Mouse (Mus musculus): Measurements from ENCODE around the gene Serpinb1a.
A peak's percentile ranks its signal among the peaks of the same experiment; 100 is the strongest.

DNA sequence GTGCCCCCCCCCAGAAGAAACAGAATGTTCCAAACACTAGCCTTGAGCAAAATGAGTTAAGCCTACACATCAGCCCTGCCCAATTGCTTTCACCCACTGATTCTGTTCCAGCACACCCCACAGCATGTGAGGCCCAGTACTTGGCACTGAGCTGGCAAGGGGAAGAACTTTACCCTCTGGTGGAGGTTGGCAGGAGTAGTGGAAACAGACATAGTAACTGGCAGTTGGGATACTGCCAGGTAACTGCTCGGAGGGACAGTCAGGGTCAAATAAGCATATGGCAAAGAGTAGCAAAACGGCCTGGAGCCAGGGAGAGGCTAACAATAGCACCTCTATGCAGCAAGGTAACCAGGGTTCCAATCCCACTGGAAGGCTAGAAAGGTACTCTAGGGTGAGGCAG lies 56.4 kb downstream of the Serpinb1a start:
- TF ChIP-seq CTCF (IDR thresholded peaks at IDR 0.05; ENCODE audit: low read depth) (no peak; the same call in 1 of the 2 replicates), EP300 (IDR thresholded peaks at IDR 0.05; ENCODE audit: low read depth) (peak; percentile 25; the same call in 1 of the 2 replicates)

Measured in heart, postnatal 0 days (tissue).